Mouse (Mus musculus): Measurements from ENCODE around the gene Mctp1. TPM values are rescaled to one million over a fixed set of nuclear protein-coding genes. Genes with fewer than 3 reads are reported as not detected.
A peak's percentile ranks its signal among the peaks of the same experiment; 100 is the strongest.
"Not testable (repeated sequence)": the region's sequence is repeated elsewhere in the genome, so short reads cannot be mapped to it uniquely, and the experiment has no call there.

The Mctp1 gene
- polyA plus RNA-seq, 1 experiment from 2014 or later: 0.44 TPM

- no peak overlapping the region for H3K9ac ChIP-seq (ENCODE audit: low read length)
- no peaks in the 10 kb centered on the region for H3K4me1 ChIP-seq (ENCODE audit: control insufficient read depth, insufficient read depth, low read length)
- DNase-seq (ENCODE audit: low spot score): no peak
- H3K27ac ChIP-seq (ENCODE audit: low read depth, low read length): no peak overlapping the region
- H3K9me3 ChIP-seq (ENCODE audit: control insufficient read depth, low read length): no peaks in the 10 kb centered on the region
- no peaks in the 10 kb centered on the region for H3K36me3 ChIP-seq (ENCODE audit: control insufficient read depth, insufficient read depth, low read length)
- no peak overlapping the region for H3K4me2 ChIP-seq (ENCODE audit: low read depth)
- no peaks in the 10 kb centered on the region for H3K27me3 ChIP-seq (ENCODE audit: control insufficient read depth, insufficient read depth, low read length)
- no peak overlapping the region for H3K4me3 ChIP-seq (ENCODE audit: low read depth, low read length)
- ATAC-seq (ENCODE audit: insufficient read depth, low FRiP score, low TSS enrichment): no peak
Observed at GRCm38 (mm10) chr13:76436426-76436825, 52.1 kb downstream of the Mctp1 start.

DNA sequence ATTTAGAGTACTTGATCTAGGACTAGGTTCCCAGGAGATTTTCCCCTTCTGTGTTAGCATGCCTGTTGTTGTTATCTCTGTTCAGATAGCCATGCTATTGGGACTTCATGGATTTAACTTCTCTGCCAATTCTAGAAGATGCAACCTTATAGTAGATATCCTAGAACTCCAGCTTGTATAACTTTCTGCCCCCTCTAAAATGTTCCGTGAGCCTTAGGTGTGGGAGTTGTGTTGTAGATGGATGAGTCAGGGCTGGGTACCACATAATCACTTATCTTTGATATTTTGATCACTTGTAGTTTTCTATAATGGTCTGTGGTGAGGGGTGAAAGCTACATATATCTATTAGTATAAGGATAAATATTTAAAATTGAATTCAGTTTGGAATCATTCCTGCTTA, 54.4 kb downstream of the Mctp1 start:
- Histone ChIP-seq H3K36me3 (ENCODE audit: control insufficient read depth, insufficient read depth, low read length) (no peaks in the 10 kb centered on the region), H3K27me3 (ENCODE audit: control insufficient read depth, insufficient read depth, low read length) (no peaks in the 10 kb centered on the region), H3K4me1 (ENCODE audit: control insufficient read depth, insufficient read depth, low read length) (no peaks in the 10 kb centered on the region), H3K4me3 (ENCODE audit: low read depth, low read length) (no peak overlapping the region), H3K9me3 (ENCODE audit: control insufficient read depth, low read length) (no peaks in the 10 kb centered on the region), H3K9ac (ENCODE audit: low read length) (no peak overlapping the region), H3K27ac (ENCODE audit: low read depth, low read length) (no peak overlapping the region), H3K4me2 (ENCODE audit: low read depth) (no peak overlapping the region)
- ATAC-seq (ENCODE audit: insufficient read depth, low FRiP score, low TSS enrichment) (no peak), DNase-seq (ENCODE audit: low spot score) (no peak)
- 97% methylated on average over 1 of the region's 1 CpGs for WGBS

DNA sequence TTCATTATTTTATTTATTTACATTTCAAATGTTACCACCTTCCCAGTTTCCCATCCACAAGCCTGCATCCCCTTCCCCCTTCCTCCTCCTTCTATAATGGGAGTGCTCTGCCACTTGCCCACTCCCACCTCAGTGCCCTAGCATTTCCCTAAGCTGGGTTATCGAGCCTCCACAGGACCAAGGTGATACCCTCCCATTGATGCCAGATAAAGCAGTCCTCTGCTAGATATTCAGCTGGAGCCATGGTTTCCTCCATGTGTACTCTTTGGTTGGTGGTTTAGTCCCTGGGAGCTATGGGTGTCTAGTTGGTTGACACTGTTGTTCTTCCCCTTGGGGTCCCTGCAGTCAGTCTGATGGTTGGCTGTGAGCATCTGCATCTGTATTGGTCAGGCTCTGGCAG, 61.7 kb downstream of the Mctp1 start:
- DNase-seq (ENCODE audit: low spot score) (no peak), ATAC-seq (ENCODE audit: insufficient read depth, low FRiP score, low TSS enrichment) (no peak; the same call in 1 of the 2 replicates)
- H3K4me1 ChIP-seq (ENCODE audit: control insufficient read depth, insufficient read depth, low read length): no peaks in the 10 kb centered on the region
- no peak overlapping the region for H3K27ac ChIP-seq (ENCODE audit: low read depth, low read length)
- no peaks in the 10 kb centered on the region for H3K27me3 ChIP-seq (ENCODE audit: control insufficient read depth, insufficient read depth, low read length)
- H3K36me3 ChIP-seq (ENCODE audit: control insufficient read depth, insufficient read depth, low read length): no peaks in the 10 kb centered on the region
- H3K4me3 ChIP-seq (ENCODE audit: low read depth, low read length): no peak overlapping the region
- no peaks in the 10 kb centered on the region for H3K9me3 ChIP-seq (ENCODE audit: control insufficient read depth, low read length)
- WGBS: 65% methylated on average over 1 of the region's 1 CpGs
- H3K9ac ChIP-seq (ENCODE audit: low read length): no peak overlapping the region
- H3K4me2 ChIP-seq (ENCODE audit: low read depth): no peak overlapping the region

- H3K9me3 ChIP-seq (ENCODE audit: control insufficient read depth, low read length): no peaks in the 10 kb centered on the region
- H3K27ac ChIP-seq (ENCODE audit: low read depth, low read length): no peak overlapping the region
- H3K36me3 ChIP-seq (ENCODE audit: control insufficient read depth, insufficient read depth, low read length): no peaks in the 10 kb centered on the region
- WGBS: 83% methylated on average over 1 of the region's 1 CpGs
- ATAC-seq (ENCODE audit: insufficient read depth, low FRiP score, low TSS enrichment) (no peak), DNase-seq (ENCODE audit: low spot score) (no peak)
- H3K9ac ChIP-seq (ENCODE audit: low read length): no peak overlapping the region
- H3K27me3 ChIP-seq (ENCODE audit: control insufficient read depth, insufficient read depth, low read length): no peaks in the 10 kb centered on the region
- H3K4me2 ChIP-seq (ENCODE audit: low read depth): no peak overlapping the region
- no peaks in the 10 kb centered on the region for H3K4me1 ChIP-seq (ENCODE audit: control insufficient read depth, insufficient read depth, low read length)
- H3K4me3 ChIP-seq (ENCODE audit: low read depth, low read length): no peak overlapping the region
Observed at GRCm38 (mm10) chr13:76447528-76447927, 63.2 kb downstream of the Mctp1 start.

DNA sequence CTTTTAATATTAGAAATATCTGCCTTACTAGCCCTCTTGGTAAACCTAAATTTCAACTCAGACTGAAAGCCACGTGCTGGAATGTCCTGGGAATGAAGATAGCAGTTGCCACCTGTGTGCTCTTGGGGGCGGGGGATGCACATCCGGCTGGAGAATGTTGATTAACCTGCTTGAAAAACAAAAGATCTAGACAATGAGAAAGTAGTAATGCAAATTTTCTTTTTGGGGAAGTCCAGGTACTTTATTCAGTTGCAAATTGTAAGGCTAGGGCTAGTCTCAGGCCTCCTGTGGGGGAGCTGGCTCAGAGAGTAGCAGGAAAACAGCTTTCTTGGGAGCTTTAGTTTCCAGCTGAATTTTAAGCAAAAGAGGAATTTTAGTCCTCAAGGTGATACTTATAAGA, 67.2 kb downstream of the Mctp1 start:
- not testable (repeated sequence) for H3K27me3 ChIP-seq (ENCODE audit: control insufficient read depth, insufficient read depth, low read length); H3K36me3 ChIP-seq (ENCODE audit: control insufficient read depth, insufficient read depth, low read length); H3K4me1 ChIP-seq (ENCODE audit: control insufficient read depth, insufficient read depth, low read length); DNase-seq (ENCODE audit: low spot score); H3K9ac ChIP-seq (ENCODE audit: low read length); H3K4me3 ChIP-seq (ENCODE audit: low read depth, low read length); H3K27ac ChIP-seq (ENCODE audit: low read depth, low read length); H3K9me3 ChIP-seq (ENCODE audit: control insufficient read depth, low read length); ATAC-seq (ENCODE audit: insufficient read depth, low FRiP score, low TSS enrichment); H3K4me2 ChIP-seq (ENCODE audit: low read depth)
- 71% methylated on average over 3 of the region's 3 CpGs for WGBS

- H3K9ac ChIP-seq (ENCODE audit: low read length): no peak overlapping the region
- no peak for ATAC-seq (ENCODE audit: insufficient read depth, low FRiP score, low TSS enrichment)
- no peak overlapping the region for H3K4me2 ChIP-seq (ENCODE audit: low read depth)
- no peaks in the 10 kb centered on the region for H3K9me3 ChIP-seq (ENCODE audit: control insufficient read depth, low read length)
- no peaks in the 10 kb centered on the region for H3K27me3 ChIP-seq (ENCODE audit: control insufficient read depth, insufficient read depth, low read length)
- no peaks in the 10 kb centered on the region for H3K36me3 ChIP-seq (ENCODE audit: control insufficient read depth, insufficient read depth, low read length)
- no peaks in the 10 kb centered on the region for H3K4me1 ChIP-seq (ENCODE audit: control insufficient read depth, insufficient read depth, low read length)
- H3K27ac ChIP-seq (ENCODE audit: low read depth, low read length): no peak overlapping the region
- no peak overlapping the region for H3K4me3 ChIP-seq (ENCODE audit: low read depth, low read length)
- DNase-seq (ENCODE audit: low spot score): no peak
Observed at GRCm38 (mm10) chr13:76481601-76482000, 97.3 kb downstream of the Mctp1 start.

DNA sequence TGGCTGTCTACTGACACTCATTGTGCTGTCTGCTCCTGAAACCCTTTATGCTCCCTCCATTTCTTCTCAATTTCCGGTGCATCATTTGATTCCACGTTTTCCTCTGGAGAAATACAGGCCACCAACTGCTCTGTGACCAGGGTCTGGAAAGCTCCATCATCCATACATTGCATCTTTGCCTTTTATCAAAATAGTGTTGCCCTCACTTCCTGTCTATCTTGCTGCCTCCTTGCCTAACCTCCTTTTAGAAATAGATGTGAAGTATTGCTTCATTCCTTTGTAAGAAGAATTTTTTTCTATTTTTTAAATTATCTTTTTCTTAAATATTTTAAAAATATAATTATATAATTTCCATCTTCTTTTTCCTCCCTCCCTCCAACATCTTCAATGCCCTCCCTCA, 98.7 kb downstream of the Mctp1 start:
- ATAC-seq (ENCODE audit: insufficient read depth, low FRiP score, low TSS enrichment): no peak
- no peaks in the 10 kb centered on the region for H3K27me3 ChIP-seq (ENCODE audit: control insufficient read depth, insufficient read depth, low read length)
- WGBS: 79% methylated on average over 2 of the region's 2 CpGs
- no peak overlapping the region for H3K27ac ChIP-seq (ENCODE audit: low read depth, low read length)
- no peak overlapping the region for H3K4me3 ChIP-seq (ENCODE audit: low read depth, low read length)
- no peak overlapping the region for H3K4me2 ChIP-seq (ENCODE audit: low read depth)
- no peak for DNase-seq (ENCODE audit: low spot score)
- no peak overlapping the region for H3K9ac ChIP-seq (ENCODE audit: low read length)
- no peaks in the 10 kb centered on the region for H3K9me3 ChIP-seq (ENCODE audit: control insufficient read depth, low read length)
- H3K4me1 ChIP-seq (ENCODE audit: control insufficient read depth, insufficient read depth, low read length): no peaks in the 10 kb centered on the region
- H3K36me3 ChIP-seq (ENCODE audit: control insufficient read depth, insufficient read depth, low read length): no peaks in the 10 kb centered on the region

- 64% methylated on average over 2 of the region's 2 CpGs for WGBS
- Histone ChIP-seq H3K36me3 (ENCODE audit: control insufficient read depth, insufficient read depth, low read length) (no peaks in the 10 kb centered on the region), H3K27me3 (ENCODE audit: control insufficient read depth, insufficient read depth, low read length) (no peaks in the 10 kb centered on the region), H3K4me1 (ENCODE audit: control insufficient read depth, insufficient read depth, low read length) (no peaks in the 10 kb centered on the region), H3K9me3 (ENCODE audit: control insufficient read depth, low read length) (no peaks in the 10 kb centered on the region), H3K27ac (ENCODE audit: low read depth, low read length) (no peak overlapping the region), H3K4me3 (ENCODE audit: low read depth, low read length) (no peak overlapping the region), H3K9ac (ENCODE audit: low read length) (no peak overlapping the region), H3K4me2 (ENCODE audit: low read depth) (no peak overlapping the region)
- no peak for ATAC-seq (ENCODE audit: insufficient read depth, low FRiP score, low TSS enrichment)
- DNase-seq (ENCODE audit: low spot score): peak; percentile 28
Observed at GRCm38 (mm10) chr13:76484086-76484709, 99.9 kb downstream of the Mctp1 start.

DNA sequence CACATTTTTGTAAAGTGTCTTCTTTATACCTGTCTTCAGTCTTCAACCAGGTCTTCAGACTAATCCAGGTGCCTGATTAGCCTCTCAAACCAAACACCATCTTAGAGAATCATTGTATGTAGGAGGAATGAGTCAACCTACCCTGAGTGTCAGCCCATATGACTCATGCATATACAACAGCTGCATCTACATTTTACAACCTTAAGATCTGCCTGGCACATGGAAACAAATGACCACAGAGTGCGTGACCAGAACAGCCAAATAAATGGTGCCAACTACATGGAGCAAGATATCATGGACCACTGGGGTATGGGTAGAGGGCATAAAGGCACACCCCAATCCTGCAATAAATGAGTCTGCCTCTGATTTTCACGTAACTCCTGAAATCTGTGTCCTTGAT, 131.6 kb downstream of the Mctp1 start:
- H3K36me3 ChIP-seq (ENCODE audit: control insufficient read depth, insufficient read depth, low read length): no peaks in the 10 kb centered on the region
- no peaks in the 10 kb centered on the region for H3K9me3 ChIP-seq (ENCODE audit: control insufficient read depth, low read length)
- H3K4me3 ChIP-seq (ENCODE audit: low read depth, low read length): no peak overlapping the region
- ATAC-seq (ENCODE audit: insufficient read depth, low FRiP score, low TSS enrichment): no peak
- no peaks in the 10 kb centered on the region for H3K4me1 ChIP-seq (ENCODE audit: control insufficient read depth, insufficient read depth, low read length)
- no peak overlapping the region for H3K9ac ChIP-seq (ENCODE audit: low read length)
- 86% methylated on average over 2 of the region's 2 CpGs for WGBS
- H3K27ac ChIP-seq (ENCODE audit: low read depth, low read length): no peak overlapping the region
- no peak overlapping the region for H3K4me2 ChIP-seq (ENCODE audit: low read depth)
- no peaks in the 10 kb centered on the region for H3K27me3 ChIP-seq (ENCODE audit: control insufficient read depth, insufficient read depth, low read length)
- no peak for DNase-seq (ENCODE audit: low spot score)
